Mouse (Mus musculus) kidney, adult 2 months (tissue): ENCODE measurements at regions not wholly inside any gene's neighbourhood (a gene's known extent, or its start where the extent isn't known, plus 50 kb on each side); places are given as distances from the start of the nearest gene placed in this dataset.

ENCODE experiments used
- CTCF ChIP-seq: fragments of 200-500 bp; conservative IDR thresholded peaks from 2 replicates; pipeline ENCODE4 v1.5.1; 2011; ENCODE audit warnings: low read depth, mild to moderate bottlenecking, control low read depth, low read length, moderate library complexity, mixed read lengths; ENCODE audit not compliant: insufficient read depth, insufficient read length
- POLR2A ChIP-seq: fragments of 200-500 bp; IDR thresholded peaks from one replicate; pipeline ENCODE4 v1.6.1; 2011; ENCODE audit warnings: low read depth, low read length, control low read depth

DNA sequence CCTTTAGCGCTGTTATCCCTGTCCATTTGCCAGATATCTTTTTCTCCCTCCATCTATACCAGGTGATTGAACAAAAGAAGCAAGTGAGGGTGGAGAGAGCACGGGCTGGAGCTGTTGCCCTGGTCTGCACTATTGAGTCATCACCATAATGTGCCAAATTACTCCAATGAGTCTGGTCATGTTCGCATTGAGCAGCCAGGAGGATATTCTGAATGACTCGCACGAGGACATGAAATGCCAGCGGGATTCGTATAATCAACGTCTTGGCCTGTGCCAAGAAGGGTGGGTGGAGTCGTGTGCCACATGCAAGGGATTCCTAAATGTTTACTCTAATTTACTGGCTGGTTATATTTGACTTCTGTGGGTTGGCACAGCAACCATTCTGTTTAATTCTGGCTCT is 159.7 kb upstream of the Bmp2 start:
- TF ChIP-seq POLR2A = no peak
- TF ChIP-seq CTCF = no peak
